Mouse (Mus musculus): ENCODE results near the gene Adsl. TPM values are rescaled to one million over a fixed set of nuclear protein-coding genes. Genes with fewer than 3 reads are reported as not detected.

The Adsl gene
- polyA plus RNA-seq (2015; fragmentation: Nextera tagmentation; extraction: Ambion mirVana), result 82.1 and 86.0 TPM in 2 replicates

GRCm38 (mm10) chr15:80948145-80949135 lies at the start of gene Adsl:
Gene Adsl (plus strand): TSS chr15:80948490.

GRCm38 (mm10) chr15:80977620-80978334 lies 29.5 kb downstream of the Adsl start, which contains the start of gene Sgsm3:
Gene Sgsm3 (plus strand): TSS chr15:80977765.

Other genes with a start within 250 kb of the Adsl start
- 23.0 and 25.8 TPM in 2 replicates for gene Tnrc6b, start 237.2 kb upstream of the Adsl start, polyA plus RNA-seq (2015; fragmentation: Nextera tagmentation; extraction: Ambion mirVana)
- gene Sgsm3, start 29.3 kb downstream of the Adsl start, polyA plus RNA-seq (2015; fragmentation: Nextera tagmentation; extraction: Ambion mirVana), result 10.6 and 11.0 TPM in 2 replicates
- 13.4 and 16.4 TPM in 2 replicates for gene Mrtfa, start 242.3 kb downstream of the Adsl start, polyA plus RNA-seq (2015; fragmentation: Nextera tagmentation; extraction: Ambion mirVana)

All from spleen, postnatal 0 days (tissue).